Mouse (Mus musculus) layer of hippocampus, adult 11-12 months (tissue): ENCODE results near the gene Matn3.

ENCODE experiments used
- DNase-seq: peaks from one replicate; pipeline ENCODE4 v3.0.0; 2022; ENCODE audit warnings: low spot score

Gene Matn3

DNA sequence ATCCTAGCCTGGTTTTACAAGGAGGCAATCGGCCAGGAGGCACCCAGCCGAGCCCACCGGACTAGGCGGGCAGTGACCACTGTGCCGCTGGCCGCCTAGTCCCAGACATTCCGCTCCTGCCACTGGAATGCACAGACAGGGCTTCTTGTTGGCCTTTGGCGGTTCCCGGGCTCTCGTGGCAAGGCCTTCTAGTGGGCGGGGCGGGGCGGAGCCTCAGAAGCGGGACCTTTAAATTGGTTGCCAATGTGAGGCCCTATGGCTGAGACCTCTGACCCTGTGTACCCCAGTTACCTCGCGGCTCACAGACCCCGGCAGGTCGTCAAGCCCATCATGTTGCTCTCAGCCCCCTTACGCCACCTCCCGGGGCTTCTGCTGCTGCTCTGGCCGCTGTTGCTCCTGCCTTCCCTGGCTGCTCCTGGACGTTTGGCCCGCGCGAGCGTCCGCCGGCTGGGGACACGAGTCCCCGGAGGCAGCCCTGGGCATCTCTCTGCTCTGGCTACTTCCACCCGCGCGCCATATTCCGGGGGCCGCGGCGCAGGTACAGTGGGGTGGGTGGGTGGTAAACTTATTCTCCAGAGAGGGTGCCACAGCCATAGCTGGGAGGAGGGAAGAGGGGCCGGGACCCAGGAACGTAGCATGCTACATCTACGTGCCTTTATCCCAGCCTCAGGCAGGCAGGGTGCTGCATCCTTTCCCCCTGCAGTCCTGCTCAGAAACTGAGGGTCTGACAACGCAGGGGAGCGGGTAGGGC is at the start of gene Matn3:
Gene Matn3, plus strand, starts transcription at position 216 of the 751 bp plus-strand sequence.
- DNase-seq: peak; percentile 39

DNA sequence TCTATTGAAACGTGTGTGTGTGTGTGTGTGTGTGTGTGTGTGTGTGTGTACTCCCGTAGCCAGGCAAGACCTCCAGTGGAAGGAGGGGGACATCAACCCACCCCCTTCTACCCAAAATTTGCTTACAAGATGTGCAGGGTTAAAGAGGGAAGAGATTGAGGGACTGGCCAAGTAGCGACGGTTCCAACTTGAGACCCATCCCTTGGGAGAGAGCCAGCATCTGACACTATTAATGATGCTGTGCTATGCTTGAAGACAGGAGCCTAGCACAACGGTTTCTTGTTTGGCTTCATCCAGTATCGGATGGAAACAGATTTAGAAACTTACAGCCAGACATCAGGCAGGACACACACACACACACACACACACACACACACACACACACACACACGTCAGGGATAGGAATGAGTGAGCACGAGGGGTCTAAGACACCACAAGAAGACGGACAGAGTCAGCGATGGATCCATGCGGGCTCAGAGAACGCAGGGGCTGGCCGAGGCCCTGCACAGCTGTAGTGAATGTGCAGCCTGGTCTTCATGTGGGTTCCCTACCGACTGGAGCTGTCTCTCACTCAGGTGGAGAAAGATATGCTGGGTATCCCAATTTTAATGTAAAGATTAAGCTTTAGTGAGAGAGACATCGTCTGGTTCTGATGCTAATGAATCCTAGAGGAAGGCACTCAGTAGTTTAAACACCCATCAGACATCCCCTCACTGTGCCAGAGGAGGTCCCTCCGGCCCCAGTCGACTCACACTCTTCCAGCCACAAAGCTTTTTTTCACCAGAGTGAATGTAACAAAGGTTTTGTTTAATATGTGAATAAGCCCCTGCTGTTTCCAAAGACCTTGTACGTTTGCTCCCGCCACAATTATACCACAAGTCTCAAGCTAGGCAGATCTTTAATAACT is 48.6 kb upstream of the Matn3 start:
- no peak for DNase-seq

DNA sequence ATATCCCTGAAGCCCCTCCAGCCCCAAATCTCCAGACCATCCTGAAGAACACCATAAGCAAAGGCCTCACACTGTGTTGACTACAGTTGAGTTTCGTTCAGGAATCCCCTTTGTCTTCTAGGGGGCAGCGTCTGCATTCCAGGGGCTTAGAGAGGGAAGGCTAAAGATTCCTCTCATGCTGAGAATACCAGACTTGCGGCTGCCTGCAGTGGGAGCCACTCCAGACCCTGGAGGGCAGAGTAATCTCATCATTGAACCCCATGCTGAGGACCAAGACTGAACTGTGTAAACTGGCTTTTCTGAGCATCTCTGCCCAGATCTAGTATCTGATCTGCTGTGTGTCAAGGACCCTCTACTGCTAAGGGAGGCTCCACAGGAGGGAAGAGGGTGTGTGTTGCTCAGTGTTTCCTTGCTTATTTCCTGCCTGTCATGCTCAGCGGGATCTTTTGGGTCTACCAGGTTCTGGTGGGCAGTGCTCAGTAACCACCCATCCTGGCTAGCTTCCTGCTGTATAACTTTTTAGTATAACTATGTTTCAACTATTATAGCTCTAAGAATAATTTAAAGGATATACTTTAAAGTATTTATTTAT is 47.5 kb upstream of the Matn3 start:
- DNase-seq: no peak

GRCm38 (mm10) chr12:8900919-8901663 is 46.6 kb upstream of the Matn3 start:
- no peak for DNase-seq

DNA sequence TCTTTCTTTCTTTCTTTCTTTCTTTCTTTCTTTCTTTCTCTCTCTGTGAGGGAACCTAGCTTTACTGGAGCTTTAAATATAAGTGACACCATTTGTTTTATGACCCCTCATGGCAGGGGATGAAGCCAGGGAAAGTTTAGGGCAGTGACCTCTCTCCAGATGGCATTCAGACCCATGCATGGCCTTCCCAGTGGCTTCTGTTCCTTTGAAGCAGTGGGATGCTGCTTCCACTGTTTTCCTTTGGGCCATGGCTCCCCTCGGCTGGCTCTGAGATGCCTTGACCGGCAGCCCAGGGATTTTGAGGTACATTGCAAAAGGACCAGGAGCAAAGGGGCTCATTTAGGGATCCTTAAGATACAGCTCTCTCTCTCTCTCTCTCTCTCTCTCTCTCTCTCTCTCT is 45.8 kb upstream of the Matn3 start:
- no peak for DNase-seq

DNA sequence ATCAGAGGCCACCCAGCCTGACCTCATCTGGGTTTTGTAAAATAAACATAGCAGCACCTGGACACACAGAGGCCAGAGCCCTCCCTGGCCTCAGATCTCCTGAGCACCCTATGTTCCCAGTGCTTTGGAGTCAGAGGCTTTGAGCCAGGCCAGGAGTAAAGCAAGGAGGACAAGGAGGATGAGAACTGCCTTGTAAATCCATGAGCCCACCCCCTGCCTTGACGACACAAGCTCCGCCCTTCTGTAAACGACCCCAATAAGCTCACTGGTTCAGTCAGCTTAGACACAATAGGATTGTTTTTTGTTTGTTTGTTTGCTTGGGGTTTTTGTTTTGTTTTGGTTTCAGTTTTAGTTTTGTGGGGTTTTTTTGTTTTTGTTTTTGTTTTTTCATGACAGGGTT is 45.2 kb upstream of the Matn3 start:
- DNase-seq: no peak

DNA sequence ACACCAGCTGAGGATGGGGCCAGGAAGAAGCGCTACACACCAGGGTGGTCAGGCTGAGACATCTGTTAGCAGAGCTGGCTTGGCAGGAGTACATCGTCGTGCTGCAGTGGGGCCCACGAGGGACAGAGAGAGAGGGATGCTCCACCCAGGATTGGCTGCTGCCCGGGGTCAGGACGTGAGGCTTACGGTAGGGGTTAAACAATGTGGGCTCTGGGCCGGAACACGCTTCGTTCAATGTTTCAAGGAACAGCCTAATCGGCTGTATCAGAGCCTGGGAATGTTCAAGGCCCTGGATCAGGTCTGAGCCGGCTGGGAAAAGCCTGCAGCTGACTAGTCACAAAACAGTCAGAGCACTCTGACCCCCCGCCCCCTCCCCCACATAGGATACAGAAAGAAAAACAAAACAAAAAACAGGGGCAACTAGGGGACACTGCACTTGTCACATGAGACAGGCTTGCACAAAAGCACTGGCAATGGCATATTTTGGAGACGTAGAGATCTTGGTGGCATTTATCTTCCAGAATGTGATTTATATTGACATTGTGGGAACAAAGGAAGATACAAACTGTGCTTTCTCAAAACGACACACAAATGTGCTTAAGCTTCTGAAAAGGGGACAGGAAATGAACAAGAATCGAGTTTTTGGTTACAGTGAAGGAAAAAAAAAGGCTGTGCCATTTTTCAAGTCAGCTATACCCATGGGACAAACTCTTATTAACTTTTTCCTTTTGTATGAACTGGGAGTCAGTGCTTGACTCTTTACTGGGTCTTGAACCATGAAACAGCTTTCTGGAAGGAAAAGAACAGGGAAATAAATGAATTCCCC is 34.7 kb upstream of the Matn3 start:
- no peak for DNase-seq

- no peak for DNase-seq
Observed at GRCm38 (mm10) chr12:8913701-8914340, 33.9 kb upstream of the Matn3 start.

DNA sequence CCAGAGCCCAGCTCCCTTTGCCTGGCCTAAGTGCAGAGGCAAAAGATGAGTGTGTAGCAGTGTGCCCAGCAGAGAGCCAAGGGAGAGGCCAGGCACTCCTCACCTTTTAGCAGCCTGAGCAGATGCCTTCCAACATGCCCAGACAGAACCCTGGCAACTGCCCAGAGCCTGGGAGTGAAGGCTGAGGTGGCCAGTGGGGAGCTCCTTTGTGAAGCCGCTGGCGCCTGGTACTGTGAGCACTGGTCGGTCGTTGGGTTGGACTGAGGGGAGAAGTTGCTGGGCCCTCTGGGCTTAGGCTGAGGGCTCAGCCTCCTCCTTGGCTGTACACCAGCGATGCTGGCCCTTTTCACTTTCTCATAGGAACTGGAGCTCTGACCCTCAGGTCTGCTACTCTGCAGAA is 31.4 kb upstream of the Matn3 start:
- DNase-seq: peak; percentile 22

DNA sequence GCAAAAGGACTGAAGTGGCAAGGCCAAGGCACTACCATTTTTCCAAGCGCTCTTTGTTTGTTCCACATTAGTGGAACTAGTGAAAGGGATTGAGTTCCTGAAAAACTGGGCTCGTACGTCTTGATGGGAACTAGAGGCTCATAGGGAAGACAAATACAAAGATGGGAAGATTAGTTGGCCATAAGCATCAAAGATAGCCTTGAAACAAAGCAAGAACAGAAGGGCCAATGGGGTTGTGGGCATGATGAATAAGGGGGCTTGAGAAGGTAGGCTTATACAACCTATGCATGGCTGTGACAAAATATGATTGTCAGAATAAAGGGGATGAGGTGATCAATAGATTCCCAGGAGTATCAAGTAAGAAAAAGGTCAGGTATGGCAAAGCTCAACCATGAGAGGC is 28.5 kb upstream of the Matn3 start:
- no peak for DNase-seq

DNA sequence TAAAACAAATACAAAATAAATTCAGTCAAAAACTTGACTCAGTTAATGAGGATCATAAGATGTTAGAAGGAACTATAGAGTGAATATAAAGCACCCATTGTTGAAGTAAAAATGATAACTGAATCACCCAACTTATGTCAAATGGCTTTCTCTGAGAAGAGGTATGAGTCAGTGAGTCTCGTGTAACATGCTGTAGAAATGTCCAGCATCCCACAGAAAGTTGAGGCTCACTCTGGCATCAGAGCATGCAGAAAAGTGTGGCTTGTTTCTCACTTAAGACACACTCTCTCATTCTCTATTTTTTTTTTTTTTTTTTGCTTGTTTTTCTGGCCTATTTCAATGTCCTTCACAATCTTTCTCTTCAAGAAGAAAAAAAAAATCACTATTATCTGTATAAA is 26.7 kb upstream of the Matn3 start:
- no peak for DNase-seq

GRCm38 (mm10) chr12:8921394-8922368 is 26.0 kb upstream of the Matn3 start, which contains the start of gene Laptm4a:
TSS of gene Laptm4a (plus strand) at chr12:8921664.
- peak; percentile 98 for DNase-seq

GRCm38 (mm10) chr12:8922369-8923124 is 25.2 kb upstream of the Matn3 start:
- DNase-seq: peak; percentile 14

- no peak for DNase-seq
Observed at GRCm38 (mm10) chr12:8923125-8923410, 24.7 kb upstream of the Matn3 start.

DNA sequence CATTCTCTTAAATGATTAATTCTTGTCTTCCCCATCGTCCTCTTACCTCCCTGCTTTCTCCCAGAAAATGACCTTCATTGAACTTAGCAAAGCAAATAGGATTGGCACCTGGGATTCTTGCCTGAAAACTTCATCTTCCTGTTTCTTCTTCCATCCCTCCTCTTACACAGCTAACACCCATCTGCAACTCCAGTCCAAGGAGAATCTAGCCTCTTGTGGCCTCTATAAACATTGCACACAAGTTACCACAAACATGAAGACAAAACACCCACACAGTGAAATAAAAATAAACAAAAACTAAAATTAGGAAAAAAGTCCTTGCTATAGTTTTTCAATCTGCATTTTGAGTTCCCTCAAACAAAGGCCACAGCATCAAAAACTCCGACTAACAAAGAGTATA is 24.1 kb upstream of the Matn3 start:
- DNase-seq: no peak

GRCm38 (mm10) chr12:8927652-8928051 is 20.1 kb upstream of the Matn3 start:
- DNase-seq: no peak

DNA sequence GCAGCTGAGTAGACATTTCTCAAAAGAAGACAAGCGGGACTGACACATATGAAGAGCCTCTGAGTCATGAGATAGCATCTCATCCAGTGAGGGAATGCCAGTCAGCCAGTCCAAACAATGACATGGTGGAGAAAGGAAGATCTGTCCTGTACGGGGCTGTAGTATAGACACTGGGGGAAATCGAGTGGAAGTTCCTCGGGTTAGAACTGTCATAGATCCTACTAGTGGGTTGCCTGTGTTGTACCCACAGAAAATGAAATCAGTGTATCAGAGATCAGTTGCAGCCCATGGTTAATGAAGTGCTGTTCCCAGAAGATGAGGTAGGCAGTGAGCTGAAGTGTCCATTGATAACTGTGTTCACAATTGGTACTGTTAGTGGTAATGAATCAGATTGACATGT is 19.0 kb upstream of the Matn3 start:
- DNase-seq: no peak

DNA sequence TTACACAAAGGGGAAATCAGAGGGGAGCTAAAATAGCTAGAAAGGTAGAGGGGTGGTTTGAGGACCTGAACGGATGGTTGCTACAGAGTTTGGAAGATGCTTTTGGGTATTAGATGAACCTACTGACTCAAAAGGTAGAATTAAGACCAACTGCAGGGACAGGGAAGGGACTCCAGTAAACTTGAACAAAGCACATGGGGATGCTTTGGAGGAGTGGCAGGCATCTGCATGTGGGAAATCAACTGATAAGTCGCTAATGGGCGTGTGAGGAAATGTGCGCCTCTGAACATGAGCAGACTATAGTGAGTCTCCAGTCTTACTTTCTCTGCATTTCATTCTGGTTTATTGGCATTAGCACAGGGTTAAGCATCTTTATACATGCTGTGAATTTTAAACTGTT is 16.6 kb upstream of the Matn3 start:
- no peak for DNase-seq

- no peak for DNase-seq
Observed at GRCm38 (mm10) chr12:8935349-8935748, 12.4 kb upstream of the Matn3 start.
